Mouse (Mus musculus): ENCODE measurements around the gene Gstm7. TPM values are rescaled to one million over a fixed set of nuclear protein-coding genes. Genes with fewer than 3 reads are reported as not detected.
"Not testable (repeated sequence)": the region's sequence is repeated elsewhere in the genome, so short reads cannot be mapped to it uniquely, and the experiment has no call there.

The Gstm7 gene
- total RNA-seq, 2 experiments from 2014 or later, result 161 to 173 TPM

DNA sequence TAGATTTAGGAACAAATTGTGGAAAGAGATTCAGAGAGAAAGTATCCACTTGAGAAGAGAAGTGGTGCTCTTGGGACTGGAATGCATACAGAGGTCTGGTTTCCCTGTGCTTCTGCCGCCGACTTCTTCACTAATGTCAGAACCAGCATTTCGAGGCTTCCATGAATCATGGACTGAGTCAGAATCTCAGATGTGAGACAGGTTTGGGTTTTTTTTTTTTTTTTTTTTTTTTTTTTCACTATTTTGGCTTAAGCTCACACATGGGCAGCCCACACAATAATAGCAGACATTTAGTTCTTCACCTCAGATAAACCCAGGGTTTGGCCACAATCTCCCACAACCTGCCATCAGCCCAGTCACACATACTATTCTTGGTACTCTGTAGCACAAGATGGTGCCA is 3.7 kb upstream of the Gstm7 start:
- DNase-seq, result no peak

DNA sequence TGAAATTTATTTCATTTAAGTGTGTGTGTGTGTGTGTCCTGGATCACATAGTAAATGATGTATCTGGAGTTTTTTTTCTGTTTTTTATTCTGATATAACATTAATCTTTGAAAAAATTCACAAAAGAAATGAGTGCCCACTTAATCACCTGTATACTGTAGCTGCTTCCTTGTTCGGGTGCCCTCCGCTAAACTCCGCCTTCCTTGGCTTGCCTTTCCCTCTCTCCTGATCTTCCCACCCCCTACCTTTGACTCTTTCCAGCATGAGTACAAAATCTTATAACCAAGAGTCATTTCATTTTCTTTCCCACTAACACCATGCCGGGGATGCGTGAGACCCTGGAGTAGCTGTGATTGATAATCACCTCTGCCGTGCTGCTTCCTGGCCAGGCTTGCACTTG is 511 bp upstream of the Gstm7 start:
- DNase-seq, result no peak

DNA sequence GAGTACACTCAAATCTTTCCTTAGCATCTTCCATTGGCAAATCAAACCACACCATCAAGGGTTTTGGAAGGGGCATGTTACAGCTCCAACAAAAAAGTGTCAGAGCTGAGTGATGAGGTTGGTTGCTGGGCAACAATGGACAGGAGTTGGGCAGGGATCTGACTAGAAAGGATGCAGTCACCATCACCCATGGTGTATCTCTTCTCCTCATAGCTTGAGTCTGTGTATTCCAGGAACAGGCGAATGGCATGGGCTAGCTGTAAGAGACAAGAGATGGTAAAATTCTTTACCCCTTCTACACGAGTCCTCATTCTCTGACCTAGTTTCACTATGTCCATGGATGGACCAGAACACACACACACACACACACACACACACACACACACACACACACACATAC is 483 bp downstream of the Gstm7 start:
- no peak for DNase-seq

DNA sequence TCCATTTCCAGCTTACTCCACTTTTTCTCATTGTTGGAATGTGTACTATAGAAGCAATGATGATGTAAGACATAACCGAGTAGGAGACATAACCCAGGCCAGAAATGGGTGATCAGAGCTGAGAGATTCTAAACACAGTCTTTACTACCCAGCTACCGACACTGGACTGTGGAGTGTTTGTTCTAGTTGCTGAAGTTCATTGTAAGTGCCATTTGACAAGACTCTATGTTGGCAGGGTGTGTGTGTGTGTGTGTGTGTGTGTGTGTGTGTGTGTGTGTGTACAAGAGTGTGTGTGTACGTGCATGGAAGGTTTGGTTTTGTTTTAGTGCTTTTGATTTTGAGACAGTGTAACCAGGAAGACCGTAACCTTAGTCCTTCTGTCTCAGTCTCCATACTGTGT is 1.9 kb downstream of the Gstm7 start:
- no peak for DNase-seq

DNA sequence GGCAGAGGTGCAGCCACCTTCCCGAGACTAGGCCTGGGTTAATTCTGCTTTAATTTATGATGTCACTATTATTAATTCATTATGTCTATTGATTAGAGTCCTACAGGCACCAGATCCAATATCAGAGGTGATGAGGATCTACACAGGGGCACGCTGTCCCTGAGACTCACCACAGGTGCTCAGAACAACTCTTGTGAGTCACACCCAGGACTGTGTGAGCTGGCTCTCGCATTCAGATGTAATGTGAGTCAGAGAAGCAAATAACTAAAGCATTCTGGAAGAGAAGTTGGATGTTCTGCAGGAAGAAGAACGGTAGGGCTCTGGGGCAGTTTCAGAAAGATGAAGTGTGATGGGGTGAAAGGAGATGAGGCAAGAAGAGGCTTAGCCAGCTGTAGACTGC is 2.4 kb downstream of the Gstm7 start:
- DNase-seq, result no peak

DNA sequence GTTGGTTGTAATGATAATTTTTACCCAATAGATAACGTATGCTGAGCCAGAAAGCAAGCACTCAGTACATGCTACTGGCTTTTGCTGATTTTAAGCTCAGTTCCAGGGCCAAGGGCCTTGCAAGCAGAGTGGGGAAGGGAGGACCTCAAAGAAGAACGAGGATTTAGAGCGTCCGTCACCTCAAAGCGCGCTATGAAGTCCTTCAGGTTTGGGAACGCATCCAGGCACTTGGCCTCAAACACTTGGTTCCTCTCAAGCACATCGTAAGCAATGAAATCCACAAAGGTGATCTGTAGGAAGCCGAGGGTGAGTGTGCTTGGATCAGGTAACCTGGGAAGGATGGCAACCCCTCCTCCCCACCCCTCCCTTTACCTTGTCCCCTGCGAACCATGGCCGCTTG is 2.9 kb downstream of the Gstm7 start:
- no peak for DNase-seq

DNA sequence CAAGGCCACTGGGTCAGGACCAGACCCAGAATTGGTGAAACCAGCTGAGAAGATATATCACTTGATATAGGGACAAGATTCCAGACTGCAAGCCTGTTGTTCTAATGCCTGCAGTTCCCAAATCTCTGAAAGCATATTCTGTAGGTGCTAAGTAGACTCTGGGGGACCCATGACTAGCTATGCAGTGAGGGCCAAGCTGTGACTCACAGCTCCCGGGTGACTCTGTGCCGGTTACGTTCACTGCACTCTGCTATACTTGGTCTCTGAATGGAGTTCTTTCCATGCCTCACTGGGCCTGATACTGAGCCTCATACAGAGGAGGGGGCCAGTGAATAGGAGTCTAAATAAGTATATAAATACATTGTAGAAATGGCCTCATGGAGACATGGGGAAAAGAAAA is 3.8 kb downstream of the Gstm7 start:
- no peak for DNase-seq

DNA sequence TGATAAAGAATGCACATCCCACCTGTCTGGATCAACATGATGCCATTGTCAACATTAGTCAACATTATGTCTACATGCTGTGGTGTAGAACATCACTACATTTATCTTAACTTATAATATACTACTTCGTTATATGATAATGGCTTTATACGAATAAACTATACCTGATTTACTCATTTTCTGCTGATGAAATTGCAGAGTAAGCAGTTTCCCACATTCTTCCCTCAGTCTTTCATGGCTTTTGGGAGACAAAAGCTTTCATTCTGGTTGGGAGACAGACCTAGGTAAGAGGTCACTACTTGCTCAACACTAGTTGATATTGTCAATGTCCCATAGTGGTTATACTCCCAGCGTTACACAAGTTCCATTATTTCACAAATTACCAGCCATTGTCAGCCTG is 6.3 kb downstream of the Gstm7 start:
- DNase-seq, result no peak

DNA sequence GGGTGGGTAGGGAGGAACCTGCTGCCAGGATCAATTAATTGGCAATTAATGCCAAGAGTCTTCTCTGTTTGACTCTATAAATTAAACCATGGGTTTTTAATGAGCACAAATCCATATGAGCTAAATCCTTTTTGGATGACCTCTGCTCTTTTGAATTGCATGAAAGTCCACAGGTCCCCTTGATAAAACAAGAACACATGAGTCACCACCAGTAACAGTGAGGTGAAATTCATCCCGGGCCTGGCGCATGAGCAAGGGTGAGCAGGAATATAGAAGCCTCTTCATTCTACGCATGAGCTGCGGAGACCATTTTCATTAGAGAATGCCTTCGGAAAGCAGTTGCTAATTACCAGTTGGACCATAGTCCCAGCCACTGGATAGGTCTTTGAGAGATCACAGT is 11.3 kb downstream of the Gstm7 start:
- no peak for DNase-seq

DNA sequence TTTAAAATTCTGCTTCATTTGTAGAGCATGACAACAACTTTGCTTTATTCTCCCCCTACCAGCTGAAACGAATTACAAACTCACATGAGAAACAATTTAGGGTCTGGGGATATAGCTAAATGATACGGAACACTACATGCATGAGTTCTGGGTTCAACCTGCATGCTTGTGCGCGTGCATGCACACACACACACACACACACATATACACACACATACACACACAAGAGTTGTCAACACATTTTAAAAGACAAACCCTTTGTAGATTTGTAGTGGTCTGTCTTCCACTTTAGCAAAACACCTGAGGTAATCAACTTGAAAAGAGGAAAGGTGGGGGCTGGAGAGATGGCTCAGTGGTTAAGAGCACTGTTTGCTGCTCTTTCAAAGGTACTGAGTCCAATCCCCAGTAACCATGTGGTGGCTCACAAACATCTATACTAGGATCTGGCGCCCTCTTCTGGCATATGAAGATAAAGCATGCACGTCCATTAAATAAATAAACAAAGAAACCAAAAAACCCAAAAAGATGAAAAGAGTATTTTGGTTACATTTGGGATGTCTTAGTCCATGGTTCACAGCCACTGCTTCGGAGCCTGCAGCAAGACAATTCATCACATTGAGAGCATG is 13.7 kb downstream of the Gstm7 start:
- DNase-seq, result peak in 1 of 2 experiments; percentile 56

DNA sequence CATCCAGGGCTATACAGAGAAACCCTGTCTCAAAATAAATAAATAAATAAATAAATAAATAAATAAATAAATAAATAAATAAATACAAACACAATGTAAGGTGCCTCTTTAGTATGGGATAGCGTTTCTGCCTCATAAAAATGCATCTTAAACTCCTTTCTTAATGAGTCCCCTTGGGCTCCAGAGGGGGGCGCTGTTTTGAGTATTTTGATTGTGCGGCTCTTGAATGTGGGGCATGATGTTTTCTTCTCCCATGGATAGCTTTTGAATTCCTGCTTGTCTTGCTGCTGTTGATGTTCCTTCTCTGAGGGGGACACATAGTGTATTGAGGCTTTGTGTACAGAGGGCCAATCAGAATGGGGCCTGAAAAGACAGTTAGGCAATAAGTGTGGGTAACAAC is 14.5 kb downstream of the Gstm7 start:
- no peak for DNase-seq

DNA sequence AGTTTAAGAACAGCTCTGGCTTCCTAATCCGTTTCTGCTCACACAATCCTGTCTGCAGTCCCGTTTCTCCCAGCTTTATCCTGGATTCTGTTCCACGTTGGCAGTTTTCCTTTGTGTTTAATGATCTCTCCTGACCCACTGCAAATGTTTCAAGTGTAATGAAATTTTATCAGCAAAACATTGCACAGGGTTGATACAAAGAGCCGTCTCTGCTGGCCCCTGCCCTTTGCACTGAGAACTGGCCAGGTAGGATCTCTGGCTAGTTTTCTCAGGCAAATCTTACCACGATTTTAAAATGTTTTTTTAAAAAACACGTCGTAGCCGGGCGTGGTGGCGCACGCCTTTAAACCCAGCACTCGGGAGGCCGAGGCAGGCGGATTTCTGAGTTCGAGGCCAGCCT is 14.9 kb downstream of the Gstm7 start:
- no peak for DNase-seq

DNA sequence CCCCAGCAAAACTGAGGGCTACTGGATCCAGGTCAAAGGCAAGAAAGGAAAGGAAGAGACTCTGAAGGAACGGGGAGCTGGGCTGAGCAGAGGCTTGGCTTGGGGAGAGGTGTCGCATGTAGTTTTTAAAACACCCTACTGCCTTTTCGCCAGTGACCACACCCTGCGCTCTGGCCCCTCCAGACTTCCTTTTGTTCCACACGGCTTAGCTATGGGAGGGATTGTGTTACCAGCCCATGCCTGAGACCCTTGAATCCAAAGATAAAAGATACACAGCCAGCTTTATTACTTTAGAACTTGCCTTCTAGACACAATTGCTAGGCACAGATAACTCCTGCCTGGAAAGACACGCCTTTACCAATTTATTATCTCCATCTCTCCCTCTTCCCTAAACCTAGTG is 25.7 kb downstream of the Gstm7 start:
- DNase-seq, result no peak

DNA sequence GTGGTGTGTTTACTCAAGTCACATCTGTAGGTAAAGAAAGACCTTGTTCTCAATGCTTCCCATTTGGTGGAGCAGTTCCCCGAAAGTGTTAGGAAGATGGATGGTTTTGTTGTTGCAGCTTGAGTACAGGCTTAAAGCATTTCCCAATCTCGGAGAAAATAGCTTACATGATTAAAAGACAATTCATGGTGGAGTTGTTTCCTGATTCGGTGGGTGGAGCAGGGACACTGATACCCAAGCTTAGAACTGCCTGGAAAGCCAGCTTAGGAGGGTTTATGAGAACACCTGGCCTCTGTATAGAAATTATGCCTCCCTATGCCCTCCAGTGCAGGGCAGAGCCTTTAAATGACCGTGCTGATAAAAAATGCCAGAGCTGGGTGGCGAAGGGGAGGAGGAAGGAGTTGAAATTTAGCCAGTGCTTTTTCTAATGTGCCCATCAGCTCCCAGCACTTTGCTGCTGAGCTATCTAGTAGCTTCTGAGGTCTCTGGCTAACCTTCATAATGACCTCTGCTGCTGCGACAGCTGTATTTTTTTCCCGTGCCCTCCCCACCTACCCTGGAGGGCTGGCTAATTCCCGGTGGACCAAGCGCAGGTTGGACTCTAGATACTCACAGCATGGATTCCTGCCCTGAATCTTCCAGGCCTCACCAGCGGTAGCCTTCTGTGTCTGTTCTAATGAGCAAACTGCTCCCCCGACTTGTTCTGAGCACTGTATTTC is 30.5 kb downstream of the Gstm7 start:
- no peak for DNase-seq

DNA sequence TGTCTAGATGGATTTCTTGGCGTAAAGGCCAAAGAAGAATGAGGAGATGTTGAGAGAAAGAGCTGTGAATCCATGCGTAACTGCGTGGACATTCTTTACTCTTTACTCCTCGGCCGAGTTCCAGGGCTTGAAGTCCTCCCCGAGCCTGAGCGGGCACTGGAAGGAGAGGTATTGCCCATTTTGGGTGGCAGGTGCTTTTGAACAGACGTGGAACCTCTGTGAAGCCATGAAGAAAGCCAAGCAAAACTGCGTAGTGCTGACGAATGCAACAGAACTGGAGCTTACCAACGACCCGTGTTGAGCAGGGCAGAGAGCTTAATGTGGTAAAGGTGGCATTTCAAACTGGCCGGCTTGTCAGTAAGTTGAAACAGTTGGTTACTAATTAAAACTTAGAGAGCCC is 32.9 kb downstream of the Gstm7 start:
- no peak for DNase-seq

DNA sequence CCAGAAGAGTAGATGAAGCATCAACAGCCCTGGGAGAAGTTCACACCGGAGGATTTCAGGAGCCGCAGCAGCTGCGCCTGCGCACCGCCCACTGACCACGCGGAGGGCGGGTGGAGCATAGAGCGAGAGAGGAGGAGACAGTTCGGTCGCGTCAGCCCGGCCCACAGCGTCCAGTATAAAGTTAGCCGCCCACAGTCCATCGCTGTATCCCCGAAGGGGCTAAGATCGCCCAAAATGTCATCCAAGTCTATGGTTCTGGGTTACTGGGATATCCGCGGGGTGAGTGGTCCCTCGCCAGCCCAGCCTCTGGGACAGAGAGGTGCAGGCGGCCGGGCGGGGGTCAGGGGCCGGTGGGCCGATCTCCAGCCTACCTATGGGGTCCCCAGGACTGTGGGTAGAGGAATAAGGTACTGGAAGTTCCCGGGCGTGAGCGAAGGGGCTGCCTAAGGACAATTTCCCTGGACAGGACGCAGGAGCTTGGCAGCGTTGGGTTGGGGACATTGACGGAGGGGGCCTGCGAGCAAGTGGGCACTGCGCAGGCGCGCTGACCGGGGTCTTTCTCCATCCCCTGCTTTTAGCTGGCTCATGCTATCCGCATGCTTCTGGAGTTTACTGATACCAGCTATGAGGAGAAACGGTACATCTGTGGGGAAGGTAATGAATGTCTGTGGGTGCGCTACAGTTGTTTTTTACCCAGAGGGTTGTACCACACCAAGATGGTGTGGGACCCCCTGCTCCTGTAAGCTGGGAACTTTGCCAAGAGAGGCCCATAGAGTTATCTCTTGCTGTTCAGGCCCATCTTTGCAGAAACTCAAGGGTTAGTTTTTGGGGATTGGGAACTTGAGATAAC is 35.7 kb downstream of the Gstm7 start, which contains the start of gene Gstm5:
Gstm5 (plus strand) TSS at position 102 of the 850 bp plus-strand sequence.
- DNase-seq, result peak; percentile 88 to 92

DNA sequence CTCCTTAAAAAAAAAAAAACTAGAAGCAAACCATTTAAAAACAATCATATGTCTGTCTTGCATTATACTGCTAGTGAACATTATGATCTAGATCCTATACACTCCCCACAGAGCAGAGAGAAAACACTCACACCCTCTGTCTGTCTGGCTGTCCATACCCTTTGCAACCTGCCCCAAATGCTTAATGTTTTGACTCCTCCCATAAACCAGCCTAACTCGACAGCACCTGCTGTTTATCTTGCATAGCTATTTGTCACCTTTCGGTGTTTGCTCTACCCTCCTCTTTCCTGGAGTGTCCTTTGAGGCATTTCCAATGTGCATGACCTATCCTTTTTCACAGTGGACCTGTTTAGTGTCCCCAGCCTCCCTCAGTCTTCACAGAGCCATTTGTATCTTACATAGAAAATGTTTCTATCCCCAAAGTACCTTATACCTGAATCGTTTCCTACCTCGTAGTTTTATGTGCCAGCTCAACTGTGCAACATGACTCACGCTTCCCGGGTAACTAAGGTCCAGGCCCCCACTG is 36.4 kb downstream of the Gstm7 start:
- DNase-seq, result no peak

DNA sequence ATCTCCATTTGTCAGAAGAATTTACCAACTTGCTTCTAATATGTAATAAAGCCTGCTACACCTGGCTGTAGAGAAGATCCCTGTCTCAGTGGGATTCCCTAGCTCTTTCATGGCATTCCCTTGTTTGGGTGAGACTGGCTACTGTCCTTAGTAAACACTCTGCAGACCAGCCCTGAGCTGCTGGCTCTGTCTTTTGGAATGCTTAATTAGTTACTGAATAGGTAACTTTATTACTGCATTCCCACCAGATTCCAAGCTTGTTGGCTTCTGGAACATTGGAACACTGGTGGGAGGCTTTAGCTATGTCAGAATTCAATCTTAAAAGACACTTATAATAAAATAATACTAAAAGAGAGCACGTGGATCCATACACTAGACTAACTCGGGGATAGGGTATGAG is 42.4 kb downstream of the Gstm7 start:
- DNase-seq, result not testable (repeated sequence)

DNA sequence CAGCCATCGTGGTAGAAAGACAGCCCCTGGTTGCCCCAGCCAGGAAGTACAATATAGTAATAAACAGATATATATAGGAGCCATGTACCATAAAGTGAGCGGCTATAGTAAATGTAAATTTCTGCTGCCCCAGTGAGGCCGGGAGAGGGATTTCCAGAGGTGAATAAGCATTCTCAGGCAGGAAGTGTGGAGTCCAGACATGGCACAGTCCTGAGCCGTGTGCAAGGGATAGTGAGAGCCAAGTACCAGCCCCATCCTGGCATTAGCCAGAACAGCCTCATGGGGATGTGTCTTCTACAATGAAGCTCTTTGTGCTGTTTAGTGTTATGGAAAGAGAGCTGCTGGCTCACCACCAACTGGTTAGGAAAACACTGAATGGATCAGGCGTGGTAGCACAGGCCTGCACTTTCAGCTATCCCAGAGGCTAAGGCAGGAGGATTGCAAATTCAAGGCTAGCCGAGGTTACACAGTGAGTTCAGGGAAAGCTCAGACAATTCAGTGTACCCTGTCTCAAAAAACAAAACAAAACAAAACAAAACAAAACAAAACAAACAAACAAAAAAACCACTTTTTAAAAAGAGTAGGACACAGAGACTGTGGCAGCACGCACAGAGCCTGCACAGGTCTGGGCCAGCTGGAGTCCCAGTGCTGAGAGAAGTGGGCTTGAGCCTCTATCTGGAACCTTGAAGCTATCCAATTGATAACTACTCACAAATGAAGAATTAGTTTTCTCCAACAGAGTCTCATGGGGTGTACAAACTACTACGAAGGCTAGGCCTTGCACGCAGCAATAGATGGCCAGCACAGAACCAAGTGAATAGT is 43.7 kb downstream of the Gstm7 start:
- DNase-seq, result peak; percentile 70 to 74

DNA sequence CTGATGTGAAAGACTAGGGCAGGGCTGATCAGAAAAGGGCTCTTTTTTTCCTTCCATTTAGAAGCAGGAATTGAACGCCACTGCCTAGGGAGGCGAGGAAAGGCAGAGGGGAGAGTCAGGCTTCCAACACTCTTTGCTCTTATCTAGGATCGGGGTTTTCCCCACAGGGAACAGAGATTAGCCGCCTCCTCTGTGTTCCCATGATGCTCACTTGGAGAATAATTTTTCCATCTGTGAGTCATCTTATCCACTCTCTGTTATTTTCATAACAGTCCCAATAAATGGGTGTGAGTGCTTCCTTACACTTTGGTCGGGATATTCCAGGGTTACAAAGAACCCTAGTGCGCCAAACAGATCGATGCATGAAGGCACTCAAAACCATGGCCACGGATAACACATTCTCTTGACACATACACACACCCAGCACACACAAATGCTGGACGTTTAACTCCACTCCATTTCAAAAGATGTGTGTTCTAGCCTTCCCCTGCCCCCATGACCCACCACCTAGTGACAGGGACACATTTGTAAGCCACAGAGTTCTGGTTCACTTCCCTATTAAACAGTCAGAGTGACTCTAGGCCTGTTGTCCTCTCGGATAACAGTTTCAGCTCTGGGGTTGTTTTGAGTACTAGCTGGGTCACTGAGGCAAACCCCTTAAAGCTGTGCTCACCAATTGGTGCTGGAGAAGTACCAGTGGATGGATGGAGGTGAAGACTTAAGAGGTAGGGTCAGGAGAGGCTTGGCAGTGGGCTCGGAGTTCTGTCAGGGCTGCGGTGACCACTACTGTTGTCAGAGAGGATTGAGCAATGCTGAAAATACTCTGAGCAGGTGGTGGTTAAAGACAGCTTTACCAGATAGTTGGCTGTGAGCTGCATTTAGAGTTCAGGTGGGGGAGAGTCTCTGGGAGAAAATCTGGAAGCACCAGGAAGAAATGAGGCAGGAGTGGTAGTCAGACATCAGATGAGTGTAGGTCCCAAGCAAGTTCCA is 53.6 kb downstream of the Gstm7 start:
- DNase-seq, result no peak

DNA sequence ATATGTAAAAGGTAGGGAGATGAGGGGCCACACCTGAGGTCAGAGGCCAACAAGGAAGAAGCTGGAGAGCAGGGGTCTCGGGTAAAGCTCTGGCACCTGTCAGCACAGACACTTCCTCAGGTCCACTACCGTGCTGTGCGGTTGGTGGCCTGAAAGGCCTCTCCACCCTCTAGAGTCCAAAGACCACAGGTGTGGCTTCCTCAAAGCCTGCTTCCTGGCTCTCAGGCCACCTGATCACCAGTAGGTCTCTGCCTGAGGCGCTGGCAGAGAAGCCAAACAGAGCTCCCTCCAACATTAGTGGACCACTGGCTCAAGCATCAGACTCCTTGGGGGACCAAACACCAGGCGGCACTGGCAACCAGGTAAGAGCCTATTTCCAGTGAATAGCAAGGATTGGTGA is 54.6 kb downstream of the Gstm7 start, which contains the start of gene Eps8l3:
Eps8l3 (plus strand) TSS at position 225 of the 400 bp plus-strand sequence.
- no peak for DNase-seq

All from layer of hippocampus, postnatal 36 days (tissue).